Mouse (Mus musculus): ENCODE measurements around the gene Kalrn.

The Kalrn gene

GRCm38 (mm10) chr16:33983712-33984111 is 589.6 kb downstream of the Kalrn start:
- DNase-seq (ENCODE audit: low spot score): no peak

GRCm38 (mm10) chr16:33979855-33980254 is 593.5 kb downstream of the Kalrn start:
- DNase-seq (ENCODE audit: low spot score): no peak

- DNase-seq (ENCODE audit: low spot score): no peak
These were observed 606.1 kb downstream of the Kalrn start for GRCm38 (mm10) chr16:33967283-33967640.

- peak; percentile 51 for DNase-seq (ENCODE audit: low spot score)
These were observed 606.6 kb downstream of the Kalrn start, which contains the start of gene Umps for GRCm38 (mm10) chr16:33966538-33967282. TSS of gene Umps (minus strand) at chr16:33967038.

- no peak for DNase-seq (ENCODE audit: low spot score)
These were observed 607.3 kb downstream of the Kalrn start for GRCm38 (mm10) chr16:33965878-33966537.

GRCm38 (mm10) chr16:33963509-33963908 is 609.8 kb downstream of the Kalrn start:
- no peak for DNase-seq (ENCODE audit: low spot score)

GRCm38 (mm10) chr16:33954793-33955192 is 618.5 kb downstream of the Kalrn start:
- no peak for DNase-seq (ENCODE audit: low spot score)

GRCm38 (mm10) chr16:33953008-33953407 is 620.3 kb downstream of the Kalrn start:
- DNase-seq (ENCODE audit: low spot score): no peak

- DNase-seq (ENCODE audit: low spot score): peak; percentile 85
These were observed 622.5 kb downstream of the Kalrn start for GRCm38 (mm10) chr16:33950830-33951229.

GRCm38 (mm10) chr16:33950386-33950785 is 622.9 kb downstream of the Kalrn start:
- DNase-seq (ENCODE audit: low spot score): no peak

- DNase-seq (ENCODE audit: low spot score): no peak
These were observed 625.4 kb downstream of the Kalrn start for GRCm38 (mm10) chr16:33947664-33948571.

GRCm38 (mm10) chr16:33946021-33946420 is 627.3 kb downstream of the Kalrn start:
- no peak for DNase-seq (ENCODE audit: low spot score)

- DNase-seq (ENCODE audit: low spot score): no peak
These were observed 628.6 kb downstream of the Kalrn start for GRCm38 (mm10) chr16:33944772-33945171.

- DNase-seq (ENCODE audit: low spot score): no peak
These were observed 629.2 kb downstream of the Kalrn start for GRCm38 (mm10) chr16:33944126-33944525.

- DNase-seq (ENCODE audit: low spot score): no peak
These were observed 629.9 kb downstream of the Kalrn start for GRCm38 (mm10) chr16:33943388-33943787.

GRCm38 (mm10) chr16:33942341-33942740 is 631.0 kb downstream of the Kalrn start:
- DNase-seq (ENCODE audit: low spot score): no peak

- no peak for DNase-seq (ENCODE audit: low spot score)
These were observed 632.0 kb downstream of the Kalrn start for GRCm38 (mm10) chr16:33941271-33941781.

GRCm38 (mm10) chr16:33940095-33940494 is 633.2 kb downstream of the Kalrn start:
- no peak for DNase-seq (ENCODE audit: low spot score)

- no peak for DNase-seq (ENCODE audit: low spot score)
These were observed 633.7 kb downstream of the Kalrn start for GRCm38 (mm10) chr16:33939636-33940035.

- no peak for DNase-seq (ENCODE audit: low spot score)
These were observed 634.2 kb downstream of the Kalrn start for GRCm38 (mm10) chr16:33939133-33939531.

GRCm38 (mm10) chr16:33938311-33939132 is 634.8 kb downstream of the Kalrn start:
- DNase-seq (ENCODE audit: low spot score): no peak
